Mouse (Mus musculus) G1E (cell line): ENCODE measurements at regions not wholly inside any gene's neighbourhood (a gene's known extent, or its start where the extent isn't known, plus 50 kb on each side); places are given as distances from the start of the nearest gene placed in this dataset.

Experiments used
- ATAC-seq: 2 replicates; pipeline ENCODE4 v1.8.0; 2016; ENCODE audit warnings: mild to moderate bottlenecking; ENCODE audit not compliant: insufficient number of reproducible peaks, poor library complexity, low FRiP score, severe bottlenecking; ENCODE audit errors: extremely low read depth
- DNase-seq: peaks from one replicate; pipeline ENCODE4 v3.0.0; 2012; ENCODE audit warnings: low spot score
- H3K27me3 ChIP-seq: 2 replicates; pipeline ENCODE4 v1.6.1; 2012; ENCODE audit warnings: mild to moderate bottlenecking, low read length, inconsistent platforms; ENCODE audit not compliant: insufficient read depth
- H3K36me3 ChIP-seq: replicated peaks from 2 replicates; pipeline ENCODE3; 2012; ENCODE audit warnings: mild to moderate bottlenecking, inconsistent platforms
- H3K4me1 ChIP-seq: 2 replicates; pipeline ENCODE4 v1.6.1; 2012; ENCODE audit warnings: low read depth, low read length, inconsistent platforms, mixed read lengths; ENCODE audit not compliant: insufficient read depth
- H3K4me3 ChIP-seq: 2 replicates; pipeline ENCODE4 v1.5.1; 2012; ENCODE audit warnings: low read depth, mild to moderate bottlenecking, inconsistent platforms, low read length, moderate library complexity, mixed read lengths
- H3K9me3 ChIP-seq: replicated peaks from 2 replicates; pipeline ENCODE4 v1.6.1; 2012; ENCODE audit warnings: inconsistent platforms
- CTCF ChIP-seq: IDR thresholded peaks from 2 replicates; pipeline ENCODE4 v1.5.1; 2012; ENCODE audit warnings: low read depth, low read length, inconsistent platforms, mixed read lengths
- GATA1 ChIP-seq: IDR thresholded peaks from 2 replicates; pipeline ENCODE4 v1.6.1; 2012; ENCODE audit warnings: borderline replicate concordance, low read length, inconsistent platforms, mixed read lengths
- GATA2 ChIP-seq: IDR thresholded peaks from 2 replicates; pipeline ENCODE4 v1.6.1; 2012; ENCODE audit warnings: low read depth, low read length, inconsistent platforms, borderline replicate concordance
- POLR2AphosphoS5 ChIP-seq: IDR thresholded peaks from 2 replicates; pipeline ENCODE4 v1.6.1; 2012; ENCODE audit warnings: low read depth, low read length, inconsistent platforms; ENCODE audit not compliant: insufficient replicate concordance
- TAL1 ChIP-seq: conservative IDR thresholded peaks from 2 replicates; pipeline ENCODE4 v1.6.1; 2012; ENCODE audit warnings: low read depth, low read length, inconsistent platforms, mixed read lengths

DNA sequence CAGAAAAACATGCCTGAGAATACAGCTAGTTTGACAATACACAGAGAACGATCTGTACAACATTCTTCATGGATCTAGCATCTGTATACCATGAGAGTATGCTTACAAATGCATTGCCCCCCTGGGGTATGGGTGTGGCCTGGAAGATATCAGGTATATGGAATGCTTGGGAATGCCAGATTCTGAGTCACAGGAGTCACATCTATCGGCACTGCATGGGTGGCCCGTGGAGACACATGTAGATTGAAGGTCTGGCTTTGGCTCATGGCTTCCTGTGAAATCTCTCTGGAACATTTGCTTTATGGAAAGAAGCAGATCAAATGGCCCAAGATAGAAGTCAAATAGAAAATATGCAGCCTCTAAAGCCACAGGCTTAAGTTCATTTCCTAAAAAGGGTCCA is 59.6 kb downstream of the Kcne4 start:
- DNase-seq: no peak
- TF ChIP-seq TAL1 (no peak), GATA1 (no peak), POLR2AphosphoS5 (no peak), CTCF (no peak), GATA2 (no peak)
- Histone ChIP-seq H3K9me3 (peaks cover 3% of the 10 kb centered on the region; the same call in 1 of the 2 replicates), H3K36me3 (no peaks in the 10 kb centered on the region), H3K27me3 (no peaks in the 10 kb centered on the region), H3K4me1 (no peaks in the 10 kb centered on the region), H3K4me3 (no peak overlapping the region)
- no peak for ATAC-seq

GRCm38 (mm10) chr1:78879246-78879645 is 62.7 kb downstream of the Kcne4 start:
- H3K36me3 ChIP-seq: no peaks in the 10 kb centered on the region
- peaks cover 3% of the 10 kb centered on the region; the same call in 1 of the 2 replicates for H3K9me3 ChIP-seq
- no peak for ATAC-seq
- DNase-seq: no peak
- TF ChIP-seq TAL1 (no peak), GATA2 (no peak), POLR2AphosphoS5 (no peak), GATA1 (no peak), CTCF (no peak)
- H3K27me3 ChIP-seq: no peaks in the 10 kb centered on the region
- H3K4me1 ChIP-seq: no peaks in the 10 kb centered on the region
- H3K4me3 ChIP-seq: no peak overlapping the region

GRCm38 (mm10) chr1:78882455-78882854 is 65.9 kb downstream of the Kcne4 start:
- Histone ChIP-seq H3K27me3 (no peaks in the 10 kb centered on the region), H3K36me3 (no peaks in the 10 kb centered on the region), H3K4me3 (no peak overlapping the region), H3K4me1 (no peaks in the 10 kb centered on the region), H3K9me3 (no peaks in the 10 kb centered on the region)
- no peak for DNase-seq
- TF ChIP-seq GATA2 (no peak), CTCF (no peak), POLR2AphosphoS5 (no peak), TAL1 (no peak), GATA1 (no peak)
- no peak for ATAC-seq

DNA sequence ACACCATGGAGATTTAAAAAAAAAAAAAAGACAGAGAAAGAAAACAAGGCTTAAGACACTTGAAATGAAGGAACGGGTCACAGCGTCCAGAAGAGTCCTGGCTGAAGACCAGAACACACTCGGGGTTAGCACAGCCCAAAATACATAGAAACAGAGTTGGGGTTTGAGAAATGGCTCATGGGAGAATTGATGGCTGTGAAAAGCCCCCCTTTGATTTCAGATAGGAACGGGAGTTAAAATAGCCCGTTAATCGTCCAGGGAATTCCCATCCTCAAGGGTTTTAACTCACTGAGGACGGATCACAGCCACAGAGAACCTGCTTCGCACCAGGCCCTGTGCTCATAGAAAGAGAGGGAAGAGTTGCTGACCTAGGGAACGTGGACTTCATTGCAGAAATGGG is 72.7 kb downstream of the Kcne4 start:
- no peak for ATAC-seq
- DNase-seq: no peak
- H3K9me3 ChIP-seq: no peaks in the 10 kb centered on the region
- TF ChIP-seq CTCF (no peak), GATA2 (no peak), TAL1 (no peak), GATA1 (no peak), POLR2AphosphoS5 (no peak)
- no peaks in the 10 kb centered on the region for H3K27me3 ChIP-seq
- no peaks in the 10 kb centered on the region for H3K4me1 ChIP-seq
- no peak overlapping the region for H3K4me3 ChIP-seq
- H3K36me3 ChIP-seq: no peaks in the 10 kb centered on the region

- no peak for ATAC-seq
- Histone ChIP-seq H3K4me3 (no peak overlapping the region), H3K9me3 (no peaks in the 10 kb centered on the region), H3K27me3 (no peaks in the 10 kb centered on the region), H3K4me1 (no peaks in the 10 kb centered on the region), H3K36me3 (no peaks in the 10 kb centered on the region)
- no peak for TF ChIP-seq GATA1
- TF ChIP-seq CTCF: no peak
- TF ChIP-seq POLR2AphosphoS5: no peak
- no peak for TF ChIP-seq GATA2
- no peak for TF ChIP-seq TAL1
- DNase-seq: no peak
These were observed 74.8 kb downstream of the Kcne4 start for GRCm38 (mm10) chr1:78891344-78891743.

DNA sequence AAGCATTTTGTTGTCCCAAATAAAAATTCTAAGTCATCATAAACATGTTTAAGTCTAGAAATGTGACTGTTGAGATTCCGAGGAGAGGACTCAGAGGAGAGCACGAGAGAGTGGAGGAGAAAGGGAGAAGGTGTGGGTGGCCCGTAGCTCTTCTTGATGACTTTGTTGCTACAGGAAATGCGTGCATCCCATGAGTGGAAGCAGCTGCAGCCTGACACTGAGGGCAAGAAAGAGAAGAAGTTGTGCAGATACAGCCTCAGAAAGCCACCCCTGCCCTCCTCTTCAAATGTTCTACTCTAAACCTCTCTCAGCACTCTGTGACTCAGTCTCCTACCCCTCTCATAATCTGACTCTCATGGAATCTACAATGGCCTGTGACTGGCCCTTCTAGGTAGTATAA is 77.7 kb downstream of the Kcne4 start:
- Histone ChIP-seq H3K4me1 (no peaks in the 10 kb centered on the region), H3K27me3 (no peaks in the 10 kb centered on the region), H3K9me3 (no peaks in the 10 kb centered on the region), H3K36me3 (no peaks in the 10 kb centered on the region), H3K4me3 (no peak overlapping the region)
- DNase-seq (no peak), ATAC-seq (no peak)
- TF ChIP-seq POLR2AphosphoS5 (no peak), GATA1 (no peak), CTCF (no peak), GATA2 (no peak), TAL1 (no peak)
